Mouse (Mus musculus) heart, adult 2 months (tissue): ENCODE measurements at regions not wholly inside any gene's neighbourhood (a gene's known extent, or its start where the extent isn't known, plus 50 kb on each side); places are given as distances from the start of the nearest gene placed in this dataset.

Source experiments
- CTCF ChIP-seq: fragments of 200-600 bp; IDR thresholded peaks from 2 replicates; pipeline ENCODE4 v1.8.1; 2022; ENCODE audit warnings: antibody characterized with exemption, mild to moderate bottlenecking, moderate library complexity
- POLR2A ChIP-seq: fragments of 200-500 bp; IDR thresholded peaks from 2 replicates; pipeline ENCODE4 v1.6.1; 2011; ENCODE audit warnings: mild to moderate bottlenecking, low read depth, low read length, control low read depth; ENCODE audit not compliant: insufficient read depth

- no peak for TF ChIP-seq CTCF
- TF ChIP-seq POLR2A, result no peak
These were observed 936.3 kb upstream of the Flrt2 start for GRCm38 (mm10) chr12:94755754-94756153.
